Mouse (Mus musculus) T-helper 2 cell (primary cell): ENCODE data around the gene Fcgr3.

ENCODE experiments used
- in situ Hi-C: fragments of 300-600 bp; cut with MboI, MseI; formaldehyde crosslinking; loops from one replicate; pipeline ENCODE4 v1.15.1; 2025; ENCODE audit warnings: high pct_unique_total_duplicates

Gene Fcgr3

DNA sequence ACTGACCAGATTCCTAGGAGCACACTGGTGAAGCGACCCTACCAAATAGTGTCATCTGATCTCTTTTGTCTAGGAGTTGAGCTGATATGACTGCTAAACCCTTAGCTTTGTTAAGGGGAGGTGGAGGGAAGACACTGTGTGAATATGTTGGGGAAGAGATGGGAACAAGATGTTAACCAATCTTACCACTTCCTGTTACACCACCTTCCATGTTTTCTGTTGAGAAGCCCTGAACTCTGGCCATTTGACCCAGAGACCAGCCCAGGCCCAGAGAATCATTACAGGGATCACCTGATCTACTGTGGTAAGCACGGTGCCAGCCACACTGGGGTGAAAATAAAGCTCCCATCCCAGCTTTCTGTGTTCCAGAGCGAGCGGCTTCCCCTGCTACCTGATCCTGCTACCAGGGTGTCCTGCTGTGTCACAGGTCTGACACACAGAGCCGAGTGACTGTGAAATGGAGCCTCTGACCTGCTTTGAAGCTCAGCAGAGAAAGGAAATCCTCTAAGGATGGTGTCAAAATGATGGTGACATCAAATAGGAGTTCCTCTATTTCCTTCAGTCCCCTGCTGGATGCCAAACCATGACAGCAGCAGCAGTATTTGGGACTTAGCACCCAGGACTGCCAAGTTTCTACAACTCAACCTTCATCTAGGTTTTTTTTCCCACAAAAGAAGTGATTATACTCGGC, 47.1 kb downstream of the Fcgr3 start:
- in situ Hi-C loops = no loop called here

DNA sequence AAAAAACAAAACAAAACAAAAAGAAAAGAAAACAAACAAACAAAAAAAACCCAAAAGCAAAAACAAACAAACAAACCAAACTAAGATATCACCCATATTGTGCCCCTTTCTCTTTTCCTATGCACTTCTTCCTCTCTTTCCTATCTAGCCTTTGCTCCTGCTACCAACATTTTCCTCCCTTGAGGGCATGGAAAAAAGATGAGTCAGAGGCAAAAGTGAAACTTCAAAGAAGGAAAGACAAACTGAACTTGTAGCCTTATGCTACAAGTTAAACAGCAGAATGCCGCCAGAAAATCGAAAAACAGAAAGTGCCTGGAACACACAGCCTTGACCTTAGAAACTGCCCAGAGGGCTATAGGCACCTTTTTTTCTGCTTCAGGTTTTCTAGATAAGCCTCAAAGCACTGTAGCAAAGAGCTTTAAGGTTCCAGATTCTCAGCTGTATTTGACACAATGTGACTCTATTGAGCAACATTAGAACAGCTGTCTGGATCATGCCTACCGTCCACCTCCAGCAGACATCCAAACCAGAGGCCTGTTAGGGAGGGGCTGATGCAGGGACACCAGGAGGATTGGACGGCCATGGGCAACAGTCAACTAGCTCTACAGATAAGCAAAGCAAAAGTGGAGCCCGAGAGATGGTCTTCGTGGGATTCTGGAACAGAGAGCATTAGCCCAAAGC, 47.9 kb downstream of the Fcgr3 start:
- in situ Hi-C loops = no loop called here

DNA sequence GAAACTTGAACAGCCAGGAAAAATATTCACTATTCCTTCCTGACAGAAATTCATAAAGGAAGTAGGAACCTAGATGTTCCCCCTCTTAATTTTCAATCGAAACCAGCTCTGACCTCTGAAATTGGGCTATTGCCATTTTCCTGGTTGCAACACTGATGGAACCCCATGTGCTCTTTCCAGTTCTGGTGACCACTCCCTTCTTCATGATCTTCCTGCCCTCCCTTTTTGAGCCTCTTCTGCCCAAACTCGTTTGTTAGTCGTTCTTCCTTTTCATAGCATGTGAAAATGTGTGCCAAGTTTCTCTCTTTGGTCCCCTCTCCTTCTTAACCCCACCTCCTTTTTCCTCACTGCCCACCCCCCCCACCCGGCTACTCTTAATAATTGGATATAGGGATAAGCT, 53.0 kb downstream of the Fcgr3 start:
- in situ Hi-C loops = no loop called here

DNA sequence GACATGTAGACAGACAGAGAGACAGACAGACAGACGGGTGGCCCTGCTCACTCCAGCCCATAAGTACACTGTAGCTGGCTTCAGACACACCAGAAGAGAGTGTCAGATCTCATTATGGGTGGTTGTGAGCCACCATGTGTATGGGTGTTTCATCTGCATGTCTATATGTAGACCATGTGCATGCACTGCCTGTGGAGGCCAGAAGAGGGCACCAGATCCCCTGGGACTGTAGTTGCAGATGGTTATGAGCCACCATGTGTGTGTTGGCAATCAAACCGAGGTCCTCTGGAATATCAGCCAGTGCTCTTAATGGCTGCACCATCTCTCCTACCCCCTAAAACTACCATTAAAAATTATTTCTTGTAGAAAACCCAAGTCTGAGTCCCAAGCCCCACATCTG, 57.8 kb downstream of the Fcgr3 start:
- in situ Hi-C loops = no loop called here

DNA sequence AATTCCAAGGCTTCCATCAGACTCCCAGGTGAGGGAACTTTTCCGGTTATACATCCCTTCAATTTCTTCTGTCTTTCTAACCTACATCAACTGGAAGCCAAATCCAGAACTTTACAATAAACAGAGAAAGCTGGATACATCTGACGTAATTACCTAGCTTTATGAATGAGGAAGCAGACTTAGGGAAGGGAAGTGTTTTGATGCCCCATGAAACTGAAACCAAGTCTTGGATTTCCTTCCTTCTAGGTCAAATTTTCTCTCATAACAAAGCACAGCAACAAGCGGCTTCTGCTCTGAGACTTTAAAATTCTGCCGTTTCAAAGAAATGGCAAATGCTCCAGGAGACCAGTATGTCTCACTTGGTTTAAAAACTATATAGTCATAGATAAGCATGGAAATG, 58.4 kb downstream of the Fcgr3 start:
- in situ Hi-C loops = no loop called here

DNA sequence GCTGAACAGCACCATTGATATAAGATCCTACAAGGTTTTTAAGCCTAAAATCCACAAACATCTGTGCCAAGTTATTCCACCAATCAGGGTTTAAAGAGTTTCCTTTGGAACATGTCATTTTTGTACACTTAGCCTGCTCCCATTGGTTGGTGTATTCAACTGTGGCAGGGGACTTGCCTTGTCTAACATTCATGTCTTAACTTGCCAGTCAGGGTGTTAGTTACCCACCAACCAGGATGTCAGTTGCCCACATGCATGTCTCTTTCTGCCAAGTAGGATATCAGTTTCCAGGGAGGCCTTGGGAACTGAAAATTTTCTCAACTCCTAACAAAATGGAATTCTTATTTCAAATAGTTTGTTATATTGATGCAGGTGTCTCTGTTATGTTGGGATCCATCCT, 59.1 kb downstream of the Fcgr3 start:
- in situ Hi-C loops = no loop called here

DNA sequence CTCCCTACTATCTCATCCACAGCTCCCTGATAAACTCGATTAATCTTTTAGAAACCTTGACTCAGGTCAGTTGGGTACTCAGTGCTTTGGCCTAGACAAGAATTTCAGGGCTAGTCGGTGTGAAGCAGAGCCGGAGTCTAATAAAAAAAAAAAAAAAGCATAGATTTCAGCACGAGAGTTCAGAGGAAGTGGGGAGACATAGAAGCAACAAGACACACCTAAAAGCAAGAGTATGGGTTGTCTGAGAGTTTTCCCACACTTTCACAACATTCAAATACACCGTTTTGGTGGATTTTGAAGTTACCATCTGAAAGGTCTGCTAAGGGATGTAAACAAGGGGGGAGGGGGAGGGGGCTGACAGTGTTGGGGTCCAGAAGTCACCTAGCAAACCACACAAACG, 59.7 kb downstream of the Fcgr3 start:
- in situ Hi-C loops = no loop called here
